Mouse (Mus musculus) adrenal gland, postnatal 4 days (tissue): ENCODE measurements around the gene Epas1. TPM values are rescaled to one million over a fixed set of nuclear protein-coding genes. Genes with fewer than 3 reads are reported as not detected.

ENCODE experiments used
- DNase-seq, 2 experiments: peaks; one replicate each; pipeline ENCODE4 v3.0.0; 2021 to 2022; ENCODE audit warnings: low spot score in 2 of 2, mixed read lengths in 2 of 2
- total RNA-seq, 2 experiments: library from RNA; stranded (reverse); gene quantifications; 2 replicates each; pipeline ENCODE4 v1.2.3; 2021

Gene Epas1
- total RNA-seq, 2 experiments from 2014 or later: 129 to 150 TPM

DNA sequence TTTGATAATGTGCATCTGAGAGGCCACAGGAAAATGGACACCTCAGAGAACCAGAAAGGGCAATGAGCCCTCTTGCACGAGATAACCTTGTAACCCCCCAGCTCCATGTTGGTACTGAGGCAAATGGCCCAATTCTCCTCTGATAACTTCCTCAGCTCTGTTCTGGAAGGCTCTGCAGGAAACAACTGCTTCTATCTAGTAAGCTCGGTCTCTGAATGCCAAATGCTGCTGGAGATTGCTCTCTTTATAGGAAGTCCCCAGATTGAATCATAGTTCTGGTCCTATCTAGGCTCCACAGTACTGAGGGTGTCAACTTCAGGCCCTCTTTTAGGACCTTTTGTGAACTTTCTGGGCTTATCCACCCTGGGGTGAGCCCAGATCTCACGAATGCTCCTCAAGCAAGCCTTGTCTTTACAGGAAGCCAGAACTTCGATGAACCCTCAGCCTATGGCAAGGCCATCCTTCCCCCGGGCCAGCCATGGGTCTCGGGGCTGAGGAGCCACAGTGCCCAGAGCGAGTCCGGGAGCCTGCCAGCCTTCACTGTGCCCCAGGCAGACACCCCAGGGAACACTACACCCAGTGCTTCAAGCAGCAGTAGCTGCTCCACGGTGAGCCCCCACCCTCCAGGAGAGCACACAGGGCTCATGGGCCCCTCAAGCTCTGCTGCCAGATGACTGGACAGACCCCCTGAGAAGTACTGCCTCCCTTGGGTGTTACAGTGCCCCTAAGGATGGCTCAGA, 71.8 kb downstream of the Epas1 start:
- DNase-seq: no peak

DNA sequence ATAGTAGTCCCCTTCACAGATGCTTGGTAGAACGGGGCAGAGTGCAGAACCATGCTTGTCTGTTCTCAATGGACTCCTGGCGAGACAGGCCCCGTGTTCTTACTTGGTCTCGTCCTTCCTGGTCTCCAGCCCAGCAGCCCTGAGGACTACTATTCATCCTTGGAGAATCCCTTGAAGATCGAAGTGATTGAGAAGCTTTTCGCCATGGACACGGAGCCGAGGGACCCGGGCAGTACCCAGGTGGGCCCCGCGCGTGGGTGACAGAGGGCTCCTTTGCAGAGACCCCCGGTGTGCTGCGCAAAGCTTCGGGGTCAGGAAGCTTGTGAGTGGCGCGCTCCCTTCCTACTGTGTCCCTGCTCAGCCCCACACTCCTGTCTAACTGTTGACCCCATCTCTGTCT, 72.9 kb downstream of the Epas1 start:
- no peak for DNase-seq

DNA sequence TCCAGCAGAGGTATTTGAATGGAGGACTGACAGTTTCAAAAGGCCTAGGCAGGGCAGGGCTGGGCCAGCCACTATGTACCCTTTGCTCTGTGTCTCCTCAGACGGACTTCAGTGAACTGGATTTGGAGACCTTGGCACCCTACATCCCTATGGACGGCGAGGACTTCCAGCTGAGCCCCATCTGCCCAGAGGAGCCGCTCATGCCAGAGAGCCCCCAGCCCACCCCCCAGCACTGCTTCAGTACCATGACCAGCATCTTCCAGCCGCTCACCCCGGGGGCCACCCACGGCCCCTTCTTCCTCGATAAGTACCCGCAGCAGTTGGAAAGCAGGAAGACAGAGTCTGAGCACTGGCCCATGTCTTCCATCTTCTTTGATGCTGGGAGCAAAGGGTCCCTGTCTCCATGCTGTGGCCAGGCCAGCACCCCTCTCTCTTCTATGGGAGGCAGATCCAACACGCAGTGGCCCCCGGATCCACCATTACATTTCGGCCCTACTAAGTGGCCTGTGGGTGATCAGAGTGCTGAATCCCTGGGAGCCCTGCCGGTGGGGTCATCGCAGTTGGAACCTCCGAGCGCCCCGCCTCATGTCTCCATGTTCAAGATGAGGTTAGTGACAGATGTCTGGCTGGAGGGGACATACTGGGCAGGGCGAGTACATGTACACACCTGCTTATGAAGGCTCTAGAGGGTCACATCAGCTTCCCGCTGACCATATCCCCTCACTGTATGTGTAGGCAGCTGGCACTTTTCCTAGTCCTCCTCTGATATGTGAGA, 74.1 kb downstream of the Epas1 start:
- DNase-seq: no peak

DNA sequence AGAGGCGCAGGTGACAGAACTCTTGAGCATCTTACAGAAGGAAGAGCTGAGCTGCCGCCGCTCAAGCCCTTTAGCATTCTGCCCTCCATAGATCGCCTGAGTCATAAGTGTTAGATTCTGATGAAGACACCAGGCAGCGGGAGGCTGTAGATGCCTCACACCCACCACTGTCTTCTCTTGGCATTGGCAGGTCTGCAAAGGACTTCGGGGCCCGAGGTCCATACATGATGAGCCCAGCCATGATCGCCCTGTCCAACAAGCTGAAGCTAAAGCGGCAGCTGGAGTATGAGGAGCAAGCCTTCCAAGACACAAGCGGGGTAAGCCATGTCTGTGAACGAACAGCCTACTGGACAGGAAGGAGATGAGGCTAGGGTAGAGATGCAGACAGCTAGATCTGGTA, 75.0 kb downstream of the Epas1 start:
- no peak for DNase-seq

DNA sequence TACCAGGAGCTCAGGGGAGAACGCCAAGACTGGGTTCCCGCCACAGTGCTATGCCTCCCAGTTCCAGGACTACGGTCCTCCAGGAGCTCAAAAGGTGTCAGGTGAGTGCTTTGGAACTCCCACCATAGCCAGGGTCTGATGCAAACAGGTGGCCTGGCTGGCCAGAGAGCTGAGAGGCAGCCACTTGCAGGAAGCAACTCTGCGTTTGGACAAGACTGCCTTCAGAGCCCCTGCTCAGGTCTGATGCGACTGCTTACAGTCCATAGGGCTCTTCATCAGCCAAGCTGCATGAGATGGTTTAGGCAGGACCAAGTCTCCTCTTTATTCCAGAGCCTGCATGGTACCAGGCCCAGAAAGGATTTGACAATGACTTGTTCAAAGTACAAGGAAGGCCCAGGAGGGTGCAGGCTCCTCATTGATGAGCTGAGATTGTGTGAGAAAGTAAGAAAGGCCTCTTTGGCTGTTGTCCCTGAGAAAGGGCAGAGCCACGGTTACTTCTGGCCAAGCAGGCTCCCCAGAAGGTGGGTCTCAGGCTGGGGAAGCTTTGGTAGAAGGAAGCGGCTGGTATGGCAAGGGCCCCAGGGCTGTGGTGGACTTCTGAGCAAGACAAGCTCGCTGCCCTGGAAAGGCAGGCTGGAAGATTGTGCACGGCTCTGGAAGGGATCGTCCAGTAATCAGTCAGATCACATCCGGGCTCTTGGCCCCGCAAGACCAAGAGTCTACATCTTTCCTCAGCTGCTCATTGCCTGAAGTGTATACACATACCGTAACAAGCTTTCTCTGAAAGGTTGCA, 76.1 kb downstream of the Epas1 start:
- DNase-seq: no peak

DNA sequence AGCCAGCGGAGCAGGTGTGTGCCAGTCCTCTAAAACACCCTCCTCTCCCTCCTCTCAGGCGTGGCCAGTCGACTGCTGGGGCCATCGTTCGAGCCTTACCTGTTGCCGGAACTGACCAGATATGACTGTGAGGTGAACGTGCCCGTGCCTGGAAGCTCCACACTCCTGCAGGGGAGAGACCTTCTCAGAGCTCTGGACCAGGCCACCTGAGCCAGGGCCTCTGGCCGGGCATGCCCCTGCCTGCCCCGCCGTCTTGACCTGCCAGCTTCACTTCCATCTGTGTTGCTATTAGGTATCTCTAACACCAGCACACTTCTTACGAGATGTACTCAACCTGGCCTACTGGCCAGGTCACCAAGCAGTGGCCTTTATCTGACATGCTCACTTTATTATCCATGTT, 77.4 kb downstream of the Epas1 start:
- no peak for DNase-seq

DNA sequence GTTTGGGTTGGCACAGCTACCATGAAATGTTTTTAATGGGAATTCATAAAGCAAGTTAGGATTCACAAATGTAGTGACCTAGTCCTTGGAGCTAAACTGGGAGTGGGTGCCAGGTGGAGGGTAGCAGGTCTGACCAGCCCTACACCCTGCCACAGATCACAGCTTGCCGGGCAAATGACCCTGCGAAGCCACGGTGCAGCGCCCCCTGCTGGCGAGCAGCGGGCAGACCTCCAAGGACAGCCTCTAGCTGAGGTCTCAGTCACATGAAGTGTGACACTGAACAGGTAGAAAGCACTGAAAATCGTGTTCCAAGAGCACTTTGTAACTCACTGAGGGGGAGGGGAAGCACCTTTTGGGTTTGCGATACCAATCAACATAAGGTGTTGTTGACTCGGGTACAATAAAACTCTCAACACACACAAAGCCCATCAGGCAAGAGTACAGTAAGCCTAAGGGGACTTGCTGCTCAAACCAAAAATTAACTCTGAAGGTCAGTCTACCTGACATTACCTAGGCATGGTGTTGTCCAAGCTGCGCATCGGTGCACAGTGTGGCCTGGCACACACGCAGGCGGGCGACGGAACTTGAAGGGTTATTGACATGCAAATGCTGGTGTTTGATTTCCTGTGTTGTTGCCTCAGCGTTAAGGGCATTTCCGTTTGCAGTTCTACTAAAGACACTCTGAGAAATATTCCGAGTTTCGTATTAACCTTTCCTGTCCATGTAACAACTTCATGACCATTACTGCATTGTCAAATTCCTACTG, 79.2 kb downstream of the Epas1 start:
- DNase-seq: peak in 1 of 2 experiments; percentile 31

DNA sequence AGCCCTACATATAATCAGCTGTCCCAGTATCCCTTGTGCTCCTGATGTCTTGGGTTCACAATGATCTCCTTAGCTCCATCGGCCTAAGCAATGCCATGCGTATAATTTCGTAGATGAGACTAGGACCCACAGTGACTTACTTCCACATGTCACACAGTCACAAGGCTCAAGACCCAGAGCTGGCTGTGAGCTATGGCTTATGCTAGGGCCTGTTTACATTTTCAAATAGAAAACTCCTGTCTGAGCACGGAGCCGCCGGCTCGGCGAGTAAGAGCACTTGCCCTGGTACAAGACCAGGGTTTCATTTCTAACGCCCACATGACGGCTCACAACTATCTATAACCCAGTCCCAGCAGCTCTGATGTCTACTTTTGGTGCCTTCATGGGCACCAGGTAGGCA, 80.4 kb downstream of the Epas1 start:
- no peak for DNase-seq

DNA sequence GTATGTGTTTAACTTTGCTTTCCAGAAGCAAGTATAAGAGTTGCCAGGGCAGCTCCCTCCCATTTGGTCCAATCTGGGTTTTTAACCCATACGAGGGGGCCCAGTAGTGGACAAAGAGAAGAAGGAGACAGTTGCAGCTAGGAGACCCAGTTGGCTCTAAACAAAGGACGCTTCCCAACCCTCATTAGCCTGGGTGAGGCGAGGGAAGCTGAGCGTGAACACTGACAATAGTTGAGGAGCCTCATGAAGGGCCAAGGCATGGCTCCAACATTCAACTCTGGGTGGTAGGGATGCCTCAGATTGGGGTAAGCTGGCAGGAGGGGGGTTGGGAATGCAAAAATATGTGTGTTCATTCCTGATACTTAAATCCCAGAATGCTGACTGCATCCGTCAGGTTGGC, 85.8 kb downstream of the Epas1 start:
- no peak for DNase-seq

DNA sequence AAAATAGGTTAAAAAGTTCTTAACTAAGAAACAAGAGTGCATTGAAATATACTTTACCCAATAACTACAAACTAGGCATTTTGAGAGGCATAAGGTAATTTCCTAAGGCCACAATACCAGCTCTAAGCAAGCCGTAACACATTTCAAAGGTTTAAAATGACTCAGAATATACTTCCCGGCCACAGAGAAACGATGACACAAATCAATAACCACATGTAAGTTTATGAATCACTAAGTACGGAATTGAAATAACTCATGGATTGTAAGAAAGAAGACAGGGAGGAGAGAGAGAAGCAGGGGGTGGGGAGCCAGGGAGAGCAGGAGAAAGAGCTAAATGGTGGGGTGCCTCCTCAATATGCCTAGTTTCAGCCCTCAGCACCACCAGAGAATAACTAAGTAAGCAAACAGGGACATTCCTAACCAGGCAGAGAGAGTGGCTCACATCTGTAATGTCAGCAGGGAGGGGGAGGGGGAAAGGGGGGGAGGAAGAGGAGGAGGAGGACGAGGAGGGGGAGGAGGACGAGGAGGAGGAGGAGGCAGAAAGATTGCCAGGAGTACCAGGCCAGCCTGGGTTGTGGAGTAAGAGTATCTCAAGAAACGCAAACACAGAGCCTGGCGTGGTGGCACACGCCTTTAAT, 97.3 kb downstream of the Epas1 start:
- no peak for DNase-seq

DNA sequence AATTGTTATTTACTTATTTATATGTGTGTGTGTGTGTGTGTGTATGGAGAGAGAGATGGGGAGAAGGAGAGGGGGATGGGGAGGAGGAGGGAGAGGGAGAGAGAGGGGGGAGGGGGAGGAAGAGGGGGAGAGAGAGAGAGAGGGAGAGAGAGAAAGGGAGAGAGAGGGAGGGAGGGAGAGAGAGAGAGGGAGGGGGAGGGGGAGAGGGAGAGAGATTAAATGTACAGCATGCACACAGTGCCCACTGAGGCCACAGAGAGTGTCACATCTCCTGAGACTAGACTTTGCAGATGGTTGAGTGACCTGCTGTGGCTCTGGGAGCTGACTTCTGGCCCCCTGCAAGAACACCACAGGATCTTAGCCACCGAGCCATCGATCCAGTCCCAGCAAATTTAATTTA, 98.3 kb downstream of the Epas1 start:
- no peak for DNase-seq

DNA sequence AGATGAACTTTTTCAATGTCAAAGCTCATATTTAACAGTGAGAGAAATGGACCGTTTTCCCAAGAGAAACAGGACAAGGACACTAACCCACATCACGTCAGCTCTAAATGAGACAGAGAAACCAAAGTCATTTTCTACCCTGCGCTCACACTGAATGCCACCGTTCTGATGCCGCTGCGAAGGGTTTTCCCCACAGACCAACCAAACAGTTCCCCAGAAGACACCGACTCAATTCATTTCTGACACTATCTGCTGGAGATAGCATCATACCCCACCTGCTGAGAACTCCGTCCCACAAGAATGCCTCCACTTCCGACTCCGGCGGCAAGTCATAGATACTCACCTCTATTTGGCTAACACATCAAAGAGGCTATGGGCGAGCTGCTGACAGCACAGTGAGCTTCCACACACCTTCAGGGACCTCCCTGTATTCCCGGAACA, 99.1 kb downstream of the Epas1 start:
- DNase-seq: no peak

DNA sequence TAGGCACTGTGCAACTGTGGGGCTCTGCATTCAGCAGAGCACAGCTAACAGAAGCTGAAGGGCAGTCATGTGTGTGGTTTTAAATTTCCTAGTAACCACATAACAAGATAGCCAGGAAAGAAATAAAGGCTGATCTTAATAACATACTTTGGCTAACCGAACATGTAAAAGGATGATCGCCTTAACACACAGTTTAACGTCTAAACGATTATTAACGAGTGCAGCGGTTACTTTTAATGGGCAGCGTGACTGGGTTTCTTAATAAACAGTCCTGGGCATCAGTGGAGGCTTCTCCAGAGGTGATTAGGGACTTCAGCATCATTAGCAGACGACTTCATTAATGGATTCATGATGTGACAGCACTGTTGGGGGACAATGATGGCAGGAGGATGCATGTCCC, 117.1 kb downstream of the Epas1 start:
- no peak for DNase-seq

DNA sequence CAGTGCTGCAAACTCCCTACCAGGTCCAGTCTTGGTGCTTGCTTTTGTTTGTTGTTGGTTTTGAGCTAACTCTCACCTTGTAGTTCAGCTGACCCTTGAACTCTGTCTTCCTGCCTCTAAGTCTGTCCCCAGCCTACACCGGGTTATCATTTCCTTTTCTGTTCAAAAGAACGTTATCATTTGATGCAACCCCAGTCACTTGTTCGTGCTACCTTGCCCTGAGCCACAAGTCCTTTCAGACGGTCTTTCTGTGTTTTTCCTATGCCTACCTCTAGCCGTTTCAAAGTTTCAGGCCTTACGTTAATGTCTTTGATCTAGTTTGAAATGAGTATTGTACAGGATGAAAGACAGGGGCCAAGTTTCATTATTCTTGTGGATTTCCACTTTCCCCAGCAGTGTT, 119.1 kb downstream of the Epas1 start:
- DNase-seq: no peak

DNA sequence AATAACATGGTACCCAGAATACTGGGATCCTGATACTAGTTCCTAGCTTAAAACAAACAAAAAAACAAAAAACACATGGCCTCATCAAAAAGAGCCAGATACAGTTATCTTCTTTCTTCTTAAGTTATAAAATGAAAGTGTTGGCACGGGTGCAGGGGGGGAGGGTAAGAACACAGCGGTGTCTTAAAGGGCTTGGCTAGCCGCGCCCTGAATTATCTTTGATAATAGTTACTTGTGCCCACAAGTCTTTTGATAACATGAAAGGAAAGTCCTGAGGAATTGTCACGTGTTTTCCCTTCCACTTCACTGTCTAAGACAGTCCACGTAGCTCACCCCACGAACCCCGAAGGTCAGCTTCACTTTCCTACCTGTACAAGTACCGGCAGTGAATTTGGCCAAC, 123.4 kb downstream of the Epas1 start:
- DNase-seq: no peak

DNA sequence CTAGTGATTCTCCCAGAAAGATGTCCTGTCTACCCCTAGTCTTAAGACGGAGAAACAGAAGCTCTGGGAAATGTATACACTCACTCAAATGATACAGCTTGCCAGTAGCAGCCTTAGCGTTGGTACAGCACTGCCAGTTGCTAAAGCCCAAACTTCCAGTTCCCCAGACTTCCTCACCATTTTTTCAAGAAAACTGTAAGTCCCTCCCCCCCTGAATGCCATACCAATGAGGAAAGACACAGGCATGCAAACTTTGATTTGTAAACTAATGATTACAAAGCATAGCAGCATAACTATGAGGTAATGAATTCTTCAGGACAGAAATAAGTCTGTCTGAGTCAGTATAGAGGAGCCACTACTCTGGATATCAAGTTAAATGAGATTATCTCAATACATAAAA, 124.2 kb downstream of the Epas1 start:
- no peak for DNase-seq

DNA sequence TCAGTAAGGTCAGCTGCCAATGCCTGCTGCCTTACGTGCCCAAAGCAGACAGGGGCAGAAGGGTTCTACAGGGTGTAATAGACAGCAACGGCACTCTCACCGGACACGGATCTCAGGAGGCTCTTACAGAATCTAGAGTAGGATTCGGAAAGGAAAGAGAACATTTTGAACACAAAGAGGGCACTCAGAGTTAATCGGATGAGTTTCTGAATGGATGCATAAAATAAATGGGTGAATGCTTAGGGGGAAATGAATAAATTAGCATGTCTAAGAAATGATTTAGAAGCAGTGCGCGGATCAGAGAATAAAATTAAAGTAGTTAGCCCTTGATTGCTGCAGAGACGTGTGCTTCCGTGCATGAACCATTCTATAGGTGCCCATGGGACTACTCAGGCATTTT, 126.6 kb downstream of the Epas1 start:
- DNase-seq: no peak

DNA sequence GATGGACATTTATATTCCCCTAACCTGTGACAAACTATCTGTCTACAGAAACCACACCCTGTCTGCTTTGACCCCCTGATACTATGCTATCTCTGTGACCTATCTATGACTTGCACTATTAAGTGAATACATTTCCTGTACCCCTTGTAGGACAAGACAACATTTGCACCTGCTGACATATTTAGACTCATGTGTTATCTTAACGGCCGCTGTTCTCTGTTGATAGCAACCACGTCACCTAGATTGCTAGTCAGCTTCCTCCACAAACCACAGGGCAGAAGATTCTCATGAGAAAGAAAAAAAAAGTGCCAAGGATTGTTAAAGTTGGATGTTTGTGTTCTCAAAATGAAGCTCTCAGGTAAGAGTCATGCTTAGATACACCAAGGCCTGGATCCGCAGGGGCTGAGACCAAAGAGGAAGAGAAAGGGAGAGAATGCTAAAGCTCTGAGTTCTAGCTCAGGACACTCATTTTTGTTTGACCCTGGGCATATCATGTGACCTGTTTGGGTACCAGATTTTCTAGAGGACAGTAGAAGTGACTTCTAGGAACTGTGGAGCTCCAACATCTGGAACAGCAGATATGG, 127.1 kb downstream of the Epas1 start:
- DNase-seq: no peak
